Mouse (Mus musculus) G1E (cell line): ENCODE results near the gene Pde4d.

Experiments used
- CTCF ChIP-seq: IDR thresholded peaks from 2 replicates; pipeline ENCODE4 v1.5.1; 2012; ENCODE audit warnings: low read depth, low read length, inconsistent platforms, mixed read lengths
- GATA1 ChIP-seq: IDR thresholded peaks from 2 replicates; pipeline ENCODE4 v1.6.1; 2012; ENCODE audit warnings: borderline replicate concordance, low read length, inconsistent platforms, mixed read lengths
- TAL1 ChIP-seq: conservative IDR thresholded peaks from 2 replicates; pipeline ENCODE4 v1.6.1; 2012; ENCODE audit warnings: low read depth, low read length, inconsistent platforms, mixed read lengths

GRCm38 (mm10) chr13:109827909-109828308 lies 1378.2 kb downstream of the Pde4d start:
- TF ChIP-seq CTCF, result no peak
- TF ChIP-seq GATA1, result no peak
- no peak for TF ChIP-seq TAL1
